Mouse (Mus musculus): Measurements from ENCODE around the gene Lce1a2.

Lce1a2 gene

DNA sequence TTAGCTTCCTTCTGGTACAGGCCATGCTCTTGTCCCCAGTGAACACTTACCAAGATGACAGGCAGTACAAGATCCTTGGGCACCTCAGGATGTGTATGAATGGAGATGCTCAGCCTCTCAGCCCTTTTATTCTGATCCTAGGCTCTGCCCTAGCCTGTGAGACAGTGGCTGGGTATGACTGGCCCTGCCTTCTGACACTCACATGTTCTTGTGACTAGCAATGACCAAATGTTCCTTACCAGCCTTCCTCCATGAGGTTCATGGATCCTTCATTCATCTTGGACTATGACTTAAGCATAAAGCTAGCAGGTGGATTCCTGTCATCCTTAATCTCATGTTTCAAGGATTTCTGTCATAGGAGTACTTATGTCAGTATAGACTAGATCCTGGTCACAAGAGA lies at the start of gene Lce1a2:
TSS of gene Lce1a2 (minus strand) at position 101 of the 400 bp plus-strand sequence.
- no peak for DNase-seq (ENCODE audit: low spot score)

GRCm38 (mm10) chr3:92715122-92715521 lies 45.0 kb upstream of the Lce1a2 start:
- DNase-seq (ENCODE audit: low spot score), result no peak

- no peak for DNase-seq (ENCODE audit: low spot score)
Measured at GRCm38 (mm10) chr3:92708974-92709373, 38.9 kb upstream of the Lce1a2 start, which contains the start of gene Lce1e. Gene Lce1e, minus strand, starts transcription at chr3:92709074.

DNA sequence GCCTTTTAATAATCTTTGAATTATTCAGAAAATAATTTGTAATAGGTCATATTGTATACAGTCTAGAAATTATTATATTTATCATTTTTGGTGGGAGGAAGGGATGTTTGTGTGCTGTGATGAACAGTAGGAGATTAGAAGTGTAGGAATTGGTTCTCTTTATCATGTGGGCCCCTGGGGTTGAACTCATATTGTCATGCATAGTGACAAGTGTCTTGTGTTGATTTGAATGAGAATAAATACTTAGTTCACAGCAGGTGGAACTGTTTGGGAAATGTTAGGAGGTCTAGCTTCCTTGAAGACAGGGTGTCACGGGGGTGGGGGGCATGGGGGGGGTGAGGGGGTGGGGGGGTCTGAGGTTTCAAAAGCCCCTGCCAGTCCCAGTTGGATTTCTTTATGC lies 24.5 kb upstream of the Lce1a2 start:
- DNase-seq (ENCODE audit: low spot score), result no peak

GRCm38 (mm10) chr3:92691688-92692087 lies 21.6 kb upstream of the Lce1a2 start:
- DNase-seq (ENCODE audit: low spot score), result no peak

DNA sequence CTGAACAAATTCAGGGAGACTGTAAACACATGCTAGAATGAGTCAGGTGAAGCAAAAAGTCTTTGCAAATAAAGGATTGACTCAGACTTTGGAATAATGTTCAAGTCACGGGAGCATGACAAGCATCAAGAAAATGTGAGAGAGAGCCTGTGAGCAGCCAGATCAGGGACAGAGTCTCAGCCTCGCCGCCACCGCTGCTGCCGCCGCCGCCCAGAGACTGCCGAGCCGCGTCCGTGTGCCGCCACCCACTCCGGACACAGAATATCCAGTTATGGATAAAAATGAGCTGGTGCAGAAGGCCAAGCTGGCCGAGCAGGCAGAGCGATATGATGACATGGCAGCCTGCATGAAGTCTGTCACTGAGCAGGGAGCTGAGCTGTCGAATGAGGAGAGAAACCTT lies 19.0 kb upstream of the Lce1a2 start:
- peak; percentile 12 for DNase-seq (ENCODE audit: low spot score)

GRCm38 (mm10) chr3:92687110-92687509 lies 17.0 kb upstream of the Lce1a2 start, which contains the start of gene Lce1d:
Gene Lce1d, minus strand, starts transcription at chr3:92687210.
- no peak for DNase-seq (ENCODE audit: low spot score)

- no peak for DNase-seq (ENCODE audit: low spot score)
Measured at GRCm38 (mm10) chr3:92678947-92679346, 8.8 kb upstream of the Lce1a2 start, which contains the start of gene Lce1c. Gene Lce1c, plus strand, starts transcription at chr3:92679247.

- no peak for DNase-seq (ENCODE audit: low spot score)
Measured at GRCm38 (mm10) chr3:92656826-92657225, 13.3 kb downstream of the Lce1a2 start, which contains the start of gene Lce1b. Gene Lce1b, minus strand, starts transcription at chr3:92656926.

- no peak for DNase-seq (ENCODE audit: low spot score)
Measured at GRCm38 (mm10) chr3:92648207-92648606, 21.9 kb downstream of the Lce1a2 start, which contains the start of gene Lce1a1. Gene Lce1a1, minus strand, starts transcription at chr3:92648307.

DNA sequence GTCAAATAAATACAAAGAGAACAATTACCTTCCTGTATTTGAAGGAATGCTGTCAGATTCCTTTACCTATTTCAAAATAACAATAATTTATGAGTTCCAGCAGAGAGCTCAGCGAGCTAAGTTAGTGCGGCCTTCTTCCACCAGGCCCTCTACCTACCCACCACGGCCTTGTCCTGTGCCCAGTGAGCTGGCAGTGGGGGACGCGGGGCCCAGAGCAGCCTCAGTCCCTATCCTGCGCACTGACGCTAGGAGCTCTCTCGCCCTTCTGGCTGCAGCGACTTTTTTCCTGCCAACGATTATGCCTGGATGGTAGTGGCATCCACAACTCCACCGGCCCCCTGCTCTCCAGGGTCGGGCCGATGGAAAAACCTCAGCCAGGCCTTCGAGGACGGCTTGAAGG lies 30.3 kb downstream of the Lce1a2 start:
- DNase-seq (ENCODE audit: low spot score), result no peak

GRCm38 (mm10) chr3:92638653-92638991 lies 31.5 kb downstream of the Lce1a2 start:
- no peak for DNase-seq (ENCODE audit: low spot score)

DNA sequence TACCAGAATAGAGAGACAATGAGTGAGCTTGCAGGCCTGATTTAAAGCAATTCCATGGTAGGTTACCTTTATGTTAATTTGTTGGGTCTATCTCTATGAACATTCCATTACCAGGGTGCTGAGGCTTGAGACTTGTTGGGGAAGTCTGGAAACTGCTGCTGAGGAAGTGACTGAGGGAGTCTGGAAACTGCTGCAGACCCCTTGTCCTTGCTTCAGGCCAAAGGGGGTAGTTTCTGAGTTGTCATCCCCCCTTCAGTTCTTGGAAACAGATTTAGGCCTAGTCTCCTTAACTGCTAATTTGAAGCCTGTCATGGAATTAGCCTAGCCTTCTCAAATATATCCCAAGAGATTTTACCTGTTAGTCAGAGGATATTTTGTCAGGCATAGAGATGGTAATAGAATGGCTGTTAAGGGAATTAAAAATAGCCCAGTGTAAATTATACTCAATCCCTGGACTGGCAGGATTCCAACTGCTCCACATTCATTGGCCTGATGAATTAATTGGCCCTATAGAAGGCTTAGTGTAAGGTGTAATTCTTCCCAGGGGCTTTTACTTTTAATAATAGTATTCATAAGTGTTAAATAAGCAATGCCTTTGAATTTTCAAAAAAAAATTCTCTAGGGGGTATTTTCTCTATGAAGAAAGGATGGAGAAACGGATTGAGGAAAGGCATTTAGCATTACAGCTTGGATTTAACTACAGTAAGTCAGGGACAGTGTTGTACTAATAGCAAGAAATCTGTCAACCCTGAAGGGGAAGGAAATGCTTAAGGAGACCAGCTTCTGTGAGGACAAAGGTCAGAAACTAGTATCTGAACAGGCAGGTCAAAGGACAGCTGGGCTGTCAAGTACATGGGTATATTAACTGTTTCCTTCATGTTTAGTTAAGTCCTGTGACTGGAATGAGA lies 32.1 kb downstream of the Lce1a2 start:
- no peak for DNase-seq (ENCODE audit: low spot score)

DNA sequence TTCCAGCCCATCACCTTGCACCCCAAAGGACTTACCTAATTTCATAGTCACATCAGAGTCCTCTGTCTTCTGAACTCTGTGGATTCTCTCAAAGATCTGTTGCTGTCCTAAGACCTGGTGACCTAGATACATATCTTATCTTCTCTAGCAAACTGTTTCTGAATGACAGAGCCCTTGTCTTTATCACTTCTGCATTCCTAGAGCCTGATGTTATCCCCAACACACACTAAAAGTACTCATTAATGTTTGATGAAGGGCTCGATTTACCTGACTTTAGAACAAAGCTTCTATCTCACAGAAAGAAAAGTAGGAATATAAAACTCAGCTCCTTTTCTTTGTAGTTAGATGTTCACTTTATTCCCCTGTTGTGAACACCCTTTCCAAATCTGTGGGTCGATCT lies 48.6 kb downstream of the Lce1a2 start, which contains the start of gene Lce6a:
TSS of gene Lce6a (minus strand) at position 101 of the 400 bp plus-strand sequence.
- no peak for DNase-seq (ENCODE audit: low spot score)
